Mouse (Mus musculus) heart, embryonic 11.5 days (tissue): ENCODE measurements at regions not wholly inside any gene's neighbourhood (a gene's known extent, or its start where the extent isn't known, plus 50 kb on each side); places are given as distances from the start of the nearest gene placed in this dataset.

Source experiments
- ATAC-seq: fragments of 200-750 bp; cut with Nextera tagmentation; replicated peaks from 2 replicates; pipeline ENCODE4 v1.8.0; 2017; ENCODE audit warnings: moderate library complexity; ENCODE audit not compliant: insufficient number of reproducible peaks, low FRiP score, low TSS enrichment
- H3K27ac ChIP-seq: fragments of 300-500 bp; sonication (generic); 2 replicates; pipeline ENCODE4 v1.5.1; 2014; ENCODE audit warnings: mild to moderate bottlenecking, low read depth, low read length
- H3K27me3 ChIP-seq: fragments of 300-500 bp; sonication (generic); 2 replicates; pipeline ENCODE4 v1.6.1; 2014; ENCODE audit warnings: mild to moderate bottlenecking, low read length, mixed read lengths; ENCODE audit not compliant: control insufficient read depth, insufficient read depth
- H3K36me3 ChIP-seq: fragments of 300-500 bp; sonication (generic); 2 replicates; pipeline ENCODE4 v1.6.1; 2014; ENCODE audit warnings: mild to moderate bottlenecking, low read length, moderate library complexity, mixed read lengths; ENCODE audit not compliant: control insufficient read depth, insufficient read depth
- H3K4me1 ChIP-seq: fragments of 300-500 bp; sonication (generic); 2 replicates; pipeline ENCODE4 v1.6.1; 2014; ENCODE audit warnings: low read length; ENCODE audit not compliant: control insufficient read depth, insufficient read depth
- H3K4me2 ChIP-seq: fragments of 300-500 bp; sonication (generic); 2 replicates; pipeline ENCODE4 v1.6.1; 2014; ENCODE audit warnings: mild to moderate bottlenecking, moderate library complexity
- H3K4me3 ChIP-seq: fragments of 300-500 bp; sonication (generic); 2 replicates; pipeline ENCODE4 v1.5.1; 2014; ENCODE audit warnings: low read depth, low read length
- H3K9ac ChIP-seq: fragments of 300-500 bp; sonication (generic); 2 replicates; pipeline ENCODE4 v1.6.1; 2014; ENCODE audit warnings: mild to moderate bottlenecking, low read depth, low read length, moderate library complexity
- H3K9me3 ChIP-seq: fragments of 300-500 bp; sonication (generic); replicated peaks from 2 replicates; pipeline ENCODE4 v1.6.1; 2016; ENCODE audit warnings: low read length; ENCODE audit not compliant: control insufficient read depth
- WGBS: fragments of 180-500 bp; shearing (Covaris S2); extraction: QIAGEN DNeasy Blood & Tissue Kit; methylation state at CpG from one replicate; pipeline ENCODE4 v1.1.7; 2014; ENCODE audit not compliant: insufficient replicate concordance; 5-methylcytosine and 5-hydroxymethylcytosine counted together

- Histone ChIP-seq H3K4me1 (no peaks in the 10 kb centered on the region), H3K27me3 (no peaks in the 10 kb centered on the region), H3K9ac (no peak overlapping the region), H3K4me3 (no peak overlapping the region), H3K4me2 (no peak overlapping the region), H3K9me3 (no peaks in the 10 kb centered on the region), H3K36me3 (no peaks in the 10 kb centered on the region), H3K27ac (no peak overlapping the region)
- ATAC-seq, result no peak
- WGBS, result 85% methylated on average over 1 of the region's 1 CpGs
Measured at GRCm38 (mm10) chr2:118035333-118035732, 76.3 kb upstream of the Thbs1 start.

GRCm38 (mm10) chr2:118038859-118039818 lies 72.5 kb upstream of the Thbs1 start:
- Histone ChIP-seq H3K36me3 (no peaks in the 10 kb centered on the region), H3K27me3 (no peaks in the 10 kb centered on the region), H3K4me3 (no peak overlapping the region), H3K9me3 (no peaks in the 10 kb centered on the region), H3K4me2 (no peak overlapping the region), H3K4me1 (no peaks in the 10 kb centered on the region), H3K27ac (no peak overlapping the region), H3K9ac (no peak overlapping the region)
- no peak for ATAC-seq
- 61% methylated on average over 16 of the region's 16 CpGs for WGBS

- H3K27ac ChIP-seq, result no peak overlapping the region
- no peaks in the 10 kb centered on the region for H3K9me3 ChIP-seq
- no peaks in the 10 kb centered on the region for H3K27me3 ChIP-seq
- H3K36me3 ChIP-seq, result no peaks in the 10 kb centered on the region
- WGBS, result 79% methylated on average over 4 of the region's 4 CpGs
- H3K4me2 ChIP-seq, result no peak overlapping the region
- H3K4me3 ChIP-seq, result no peak overlapping the region
- ATAC-seq, result no peak
- no peaks in the 10 kb centered on the region for H3K4me1 ChIP-seq
- no peak overlapping the region for H3K9ac ChIP-seq
Measured at GRCm38 (mm10) chr2:118039819-118040206, 71.9 kb upstream of the Thbs1 start.

GRCm38 (mm10) chr2:118042380-118043055 lies 69.2 kb upstream of the Thbs1 start:
- ATAC-seq, result no peak
- H3K9ac ChIP-seq, result no peak overlapping the region
- H3K27me3 ChIP-seq, result no peaks in the 10 kb centered on the region
- H3K36me3 ChIP-seq, result no peaks in the 10 kb centered on the region
- H3K9me3 ChIP-seq, result no peaks in the 10 kb centered on the region
- H3K27ac ChIP-seq, result no peak overlapping the region
- 71% methylated on average over 5 of the region's 5 CpGs for WGBS
- no peaks in the 10 kb centered on the region for H3K4me1 ChIP-seq
- H3K4me2 ChIP-seq, result no peak overlapping the region
- no peak overlapping the region for H3K4me3 ChIP-seq

- no peaks in the 10 kb centered on the region for H3K9me3 ChIP-seq
- no peak overlapping the region for H3K27ac ChIP-seq
- H3K36me3 ChIP-seq, result no peaks in the 10 kb centered on the region
- no peak for ATAC-seq
- no peaks in the 10 kb centered on the region for H3K4me1 ChIP-seq
- no peaks in the 10 kb centered on the region for H3K27me3 ChIP-seq
- no peak overlapping the region for H3K4me3 ChIP-seq
- no peak overlapping the region for H3K9ac ChIP-seq
- no peak overlapping the region for H3K4me2 ChIP-seq
- whole genome bisulfite sequencing, result 53% methylated on average over 1 of the region's 1 CpGs
Measured at GRCm38 (mm10) chr2:118044666-118045065, 67.0 kb upstream of the Thbs1 start.

GRCm38 (mm10) chr2:118050326-118050725 lies 61.4 kb upstream of the Thbs1 start:
- H3K36me3 ChIP-seq, result no peaks in the 10 kb centered on the region
- H3K27ac ChIP-seq, result no peak overlapping the region
- H3K27me3 ChIP-seq, result no peaks in the 10 kb centered on the region
- H3K9me3 ChIP-seq, result no peaks in the 10 kb centered on the region
- H3K4me3 ChIP-seq, result no peak overlapping the region
- H3K9ac ChIP-seq, result no peak overlapping the region
- H3K4me1 ChIP-seq, result no peaks in the 10 kb centered on the region
- ATAC-seq, result no peak
- WGBS, result 78% methylated on average over 2 of the region's 2 CpGs
- H3K4me2 ChIP-seq, result no peak overlapping the region

GRCm38 (mm10) chr2:118051610-118052009 lies 60.1 kb upstream of the Thbs1 start:
- 78% methylated on average over 3 of the region's 3 CpGs for whole genome bisulfite sequencing
- no peak for ATAC-seq
- Histone ChIP-seq H3K9ac (no peak overlapping the region), H3K9me3 (no peaks in the 10 kb centered on the region), H3K4me1 (no peaks in the 10 kb centered on the region), H3K27me3 (no peaks in the 10 kb centered on the region), H3K4me2 (no peak overlapping the region), H3K27ac (no peak overlapping the region), H3K4me3 (no peak overlapping the region), H3K36me3 (no peaks in the 10 kb centered on the region)

GRCm38 (mm10) chr2:118053512-118053911 lies 58.2 kb upstream of the Thbs1 start:
- Histone ChIP-seq H3K27ac (no peak overlapping the region), H3K4me1 (no peaks in the 10 kb centered on the region), H3K9ac (no peak overlapping the region), H3K4me2 (no peak overlapping the region), H3K9me3 (no peaks in the 10 kb centered on the region), H3K4me3 (no peak overlapping the region), H3K36me3 (no peaks in the 10 kb centered on the region), H3K27me3 (no peaks in the 10 kb centered on the region)
- no peak for ATAC-seq
- WGBS, result 84% methylated on average over 4 of the region's 4 CpGs
